Mouse (Mus musculus): ENCODE data around the gene Itga4.

Gene Itga4

GRCm38 (mm10) chr2:79357835-79358234, 102.6 kb downstream of the Itga4 start:
- DNase-seq: no peak

DNA sequence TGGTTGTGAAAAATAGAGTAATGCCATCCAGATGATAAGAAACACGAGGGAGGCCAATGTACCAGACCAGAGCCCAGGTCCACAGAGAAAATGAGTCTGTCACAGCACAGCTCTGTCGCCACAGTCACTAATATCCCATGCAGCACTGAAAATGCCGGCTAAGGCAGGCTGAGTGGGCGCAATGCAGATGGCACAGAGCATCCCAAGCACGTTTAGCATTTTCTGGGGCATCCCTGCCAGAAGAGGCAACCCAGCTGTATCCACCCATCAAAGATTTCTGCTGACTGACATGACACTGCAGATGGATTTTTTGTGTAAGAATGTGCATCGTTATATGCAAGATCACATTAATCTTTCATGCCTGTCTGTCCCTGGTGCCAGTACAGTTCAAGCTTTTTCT, 106.8 kb downstream of the Itga4 start:
- no peak for DNase-seq

DNA sequence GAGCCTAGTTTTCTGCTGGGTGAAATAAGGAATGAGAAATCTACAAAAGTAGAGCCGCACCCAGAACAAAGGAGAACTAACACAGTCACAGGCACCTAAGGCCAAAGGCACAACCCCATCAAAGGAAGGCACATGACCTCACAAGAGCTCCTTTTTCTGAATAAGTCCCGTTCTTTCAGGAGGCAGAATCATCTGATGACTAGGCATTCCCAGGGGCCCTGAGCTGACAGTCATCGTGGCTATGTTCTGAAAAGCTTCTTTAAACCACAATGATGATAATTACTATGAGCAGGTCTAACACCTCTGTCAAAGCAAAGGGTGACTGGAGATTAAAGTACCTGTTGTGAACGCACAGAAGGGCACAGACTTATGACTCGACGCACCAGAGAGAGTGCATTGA, 108.7 kb downstream of the Itga4 start:
- DNase-seq: no peak

DNA sequence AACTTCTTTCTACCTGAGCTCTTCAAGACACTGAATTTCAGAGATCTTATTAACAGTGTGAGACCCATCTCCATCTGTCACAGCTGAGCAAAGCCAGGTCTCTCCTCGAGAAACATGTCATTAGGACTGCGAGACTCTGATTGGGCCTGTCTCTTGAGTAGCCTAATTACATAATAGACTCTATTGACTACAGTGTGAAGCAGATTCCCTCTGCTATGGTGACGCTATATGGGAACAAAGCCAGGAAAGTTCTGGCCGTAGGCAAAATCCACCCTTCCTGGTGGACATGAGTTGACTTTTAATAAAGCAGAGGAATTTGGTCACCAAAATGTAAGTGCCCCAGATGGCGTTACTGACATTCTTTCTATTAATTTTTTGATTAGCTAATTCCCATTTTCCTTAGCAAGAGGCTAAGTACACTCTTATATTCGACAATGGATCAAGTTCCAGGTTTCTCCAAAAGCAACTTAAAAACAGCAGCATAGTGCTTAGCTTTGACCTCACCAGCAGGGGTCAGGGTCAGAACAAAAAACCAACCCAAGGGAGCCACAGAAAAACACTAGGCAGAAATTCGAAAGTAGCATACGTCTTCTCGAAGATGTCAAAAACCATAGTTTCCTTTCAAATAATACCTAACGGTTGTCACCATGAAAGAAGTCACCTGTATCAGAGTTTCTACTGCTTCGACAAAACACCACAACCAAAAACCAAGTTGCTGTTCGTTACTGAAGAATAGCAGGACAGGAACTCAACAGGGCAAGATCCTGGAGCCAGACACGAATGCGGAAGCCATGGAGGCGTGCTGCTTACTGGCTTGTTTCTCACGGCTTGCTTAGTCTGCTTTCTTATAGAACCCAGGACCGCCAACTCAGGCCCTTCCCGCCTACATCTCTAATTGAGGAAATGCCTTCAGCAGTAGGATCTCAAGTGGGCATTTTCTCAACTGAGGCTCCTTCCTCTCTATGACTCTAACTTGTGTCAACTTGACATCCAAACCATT, 112.5 kb downstream of the Itga4 start:
- peak in 1 of 2 experiments; percentile 39 for DNase-seq

DNA sequence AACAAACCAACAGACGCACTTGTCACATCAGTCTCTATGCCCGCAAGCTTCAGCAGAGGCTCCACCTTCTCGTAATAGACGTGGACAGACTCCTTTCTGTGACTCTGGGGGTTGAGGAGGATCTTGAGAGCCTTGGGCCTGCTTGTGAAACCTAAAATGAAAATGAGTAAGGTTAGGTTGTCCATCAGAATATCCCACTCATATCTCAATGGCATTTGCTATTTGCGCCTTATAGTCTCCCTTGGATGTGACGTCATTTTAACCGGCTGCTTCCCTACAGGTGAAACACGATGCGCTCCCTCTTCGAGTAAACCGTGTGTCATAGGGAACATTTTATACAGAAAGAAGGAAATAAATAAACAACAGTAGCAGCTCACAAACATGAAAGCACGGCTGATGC, 113.4 kb downstream of the Itga4 start:
- no peak for DNase-seq

DNA sequence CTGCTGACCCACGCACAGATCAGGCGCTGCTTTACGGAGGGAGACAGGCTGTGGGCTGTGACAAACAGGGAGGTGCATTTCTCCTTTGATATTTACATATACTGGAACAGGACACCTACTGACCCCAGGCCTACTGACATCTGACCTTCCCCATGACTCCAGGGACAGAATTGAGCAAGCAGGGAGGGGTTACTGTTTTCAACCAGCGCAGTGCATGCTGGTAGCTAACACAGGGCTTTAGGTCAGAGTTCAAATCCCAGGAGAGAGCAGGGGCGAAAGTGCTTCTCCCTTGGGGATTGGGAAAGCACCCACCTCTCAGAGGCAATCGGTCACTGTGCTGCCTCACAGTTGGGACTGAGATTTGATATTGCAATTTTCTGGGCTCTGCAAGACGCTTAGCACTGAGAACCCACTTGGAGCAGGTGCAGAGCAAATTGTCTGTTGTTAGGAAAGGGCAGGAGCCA, 113.9 kb downstream of the Itga4 start:
- DNase-seq: no peak

DNA sequence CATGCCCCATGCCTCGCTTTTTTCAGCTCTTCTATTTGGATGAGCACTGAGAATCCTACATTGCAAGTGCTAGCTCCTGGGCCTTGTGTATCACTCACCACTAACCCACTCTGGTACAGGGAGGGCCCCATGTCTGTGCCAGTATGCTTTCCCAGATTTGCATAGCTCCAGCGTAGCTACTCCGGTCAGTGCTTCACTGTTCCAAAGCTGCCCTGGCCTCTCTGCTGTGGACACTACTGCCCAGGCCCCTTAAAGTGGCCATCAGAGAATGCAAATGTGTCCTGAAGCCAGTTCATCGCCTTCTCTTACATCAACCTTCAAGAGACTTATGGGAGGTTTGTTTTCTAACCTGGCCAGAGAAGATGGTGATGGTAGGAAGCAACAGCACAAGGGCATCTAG, 114.7 kb downstream of the Itga4 start:
- DNase-seq: no peak

- DNase-seq: no peak
Measured at GRCm38 (mm10) chr2:79370711-79371312, 115.6 kb downstream of the Itga4 start.

GRCm38 (mm10) chr2:79371326-79372153, 116.3 kb downstream of the Itga4 start:
- DNase-seq: no peak

DNA sequence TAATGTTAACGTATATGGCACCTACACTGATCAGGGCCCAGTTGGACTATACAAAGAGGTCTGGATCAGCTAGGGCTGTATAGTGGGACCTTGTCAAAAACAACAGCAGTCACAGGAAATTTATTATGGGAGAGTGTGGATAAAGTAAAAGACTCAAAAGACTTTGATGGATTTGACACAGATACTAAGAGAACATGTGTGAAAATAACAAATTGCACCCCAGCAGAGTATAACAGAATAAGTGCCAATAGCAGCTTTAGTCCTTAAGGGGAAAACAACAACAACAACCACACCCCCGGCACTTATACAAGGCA, 116.9 kb downstream of the Itga4 start:
- DNase-seq: no peak

DNA sequence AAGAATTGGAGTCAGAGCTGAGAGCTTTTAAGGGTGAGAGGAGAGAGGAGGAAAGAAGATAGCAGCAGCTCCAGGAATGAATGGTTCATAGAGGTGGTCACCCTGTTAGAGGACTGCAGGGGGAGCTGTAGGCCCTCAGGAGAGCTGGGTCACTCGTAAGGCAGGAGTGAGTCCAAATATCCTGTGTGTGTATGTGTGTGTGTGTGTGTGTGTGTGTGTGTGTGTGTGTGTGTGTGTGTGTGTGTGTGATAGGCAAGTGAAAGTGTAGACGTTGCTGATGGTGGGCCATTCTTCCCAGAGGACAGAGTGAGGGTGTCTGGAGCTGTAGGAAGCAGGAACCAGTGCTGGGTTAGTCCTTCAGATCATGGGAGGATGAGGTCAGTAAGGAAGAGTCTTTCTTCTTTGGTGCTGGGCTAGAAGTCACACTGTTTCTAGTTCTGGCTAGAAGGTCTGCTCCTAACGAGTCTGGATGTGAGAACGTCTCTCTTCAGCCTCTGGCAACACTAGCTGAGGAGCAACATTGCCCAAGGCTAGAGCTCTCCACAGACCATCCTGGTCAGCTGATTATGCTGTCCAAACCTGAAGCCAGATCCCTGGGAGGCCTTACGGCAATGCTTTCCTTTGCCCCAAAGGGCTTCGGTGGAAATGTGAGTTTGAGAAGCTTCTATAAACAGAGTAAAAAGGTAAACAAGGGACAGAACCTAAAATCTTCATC, 117.4 kb downstream of the Itga4 start:
- peak; percentile 80 to 85 for DNase-seq

DNA sequence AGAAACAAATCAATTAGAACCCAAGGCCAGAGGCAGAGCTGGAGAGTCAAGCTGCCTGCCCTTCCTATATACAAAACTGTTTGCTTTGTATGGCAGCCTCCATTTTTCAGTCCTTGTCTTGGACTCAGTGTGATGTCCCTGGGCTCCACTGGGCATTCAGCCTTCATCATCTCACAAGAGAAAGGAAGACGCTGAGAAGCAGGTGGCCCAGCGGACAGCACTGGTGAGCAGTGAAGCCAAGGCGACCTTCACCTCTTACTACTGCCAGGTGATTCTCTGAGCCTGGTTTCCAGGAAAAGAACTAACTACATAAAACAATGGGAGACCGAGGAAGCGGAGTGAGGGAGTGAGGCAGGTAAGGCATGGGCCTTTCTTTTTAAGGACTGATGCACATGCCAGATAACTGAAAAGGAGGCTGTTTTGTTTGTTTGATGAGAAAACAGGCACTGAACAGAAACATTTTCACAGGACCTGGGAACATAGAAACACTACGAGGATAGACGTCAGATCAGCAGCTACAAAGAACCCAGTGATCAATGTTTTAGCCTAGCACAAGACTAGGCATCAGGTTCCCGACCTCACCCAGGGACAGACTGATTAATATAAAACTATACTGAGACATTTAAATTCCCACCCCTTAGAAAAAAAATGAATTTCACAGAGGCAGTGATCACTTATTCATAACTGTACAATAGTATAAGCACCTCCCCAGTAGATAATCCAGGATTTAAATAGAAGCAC, 123.3 kb downstream of the Itga4 start:
- DNase-seq: peak; percentile 44 to 59

DNA sequence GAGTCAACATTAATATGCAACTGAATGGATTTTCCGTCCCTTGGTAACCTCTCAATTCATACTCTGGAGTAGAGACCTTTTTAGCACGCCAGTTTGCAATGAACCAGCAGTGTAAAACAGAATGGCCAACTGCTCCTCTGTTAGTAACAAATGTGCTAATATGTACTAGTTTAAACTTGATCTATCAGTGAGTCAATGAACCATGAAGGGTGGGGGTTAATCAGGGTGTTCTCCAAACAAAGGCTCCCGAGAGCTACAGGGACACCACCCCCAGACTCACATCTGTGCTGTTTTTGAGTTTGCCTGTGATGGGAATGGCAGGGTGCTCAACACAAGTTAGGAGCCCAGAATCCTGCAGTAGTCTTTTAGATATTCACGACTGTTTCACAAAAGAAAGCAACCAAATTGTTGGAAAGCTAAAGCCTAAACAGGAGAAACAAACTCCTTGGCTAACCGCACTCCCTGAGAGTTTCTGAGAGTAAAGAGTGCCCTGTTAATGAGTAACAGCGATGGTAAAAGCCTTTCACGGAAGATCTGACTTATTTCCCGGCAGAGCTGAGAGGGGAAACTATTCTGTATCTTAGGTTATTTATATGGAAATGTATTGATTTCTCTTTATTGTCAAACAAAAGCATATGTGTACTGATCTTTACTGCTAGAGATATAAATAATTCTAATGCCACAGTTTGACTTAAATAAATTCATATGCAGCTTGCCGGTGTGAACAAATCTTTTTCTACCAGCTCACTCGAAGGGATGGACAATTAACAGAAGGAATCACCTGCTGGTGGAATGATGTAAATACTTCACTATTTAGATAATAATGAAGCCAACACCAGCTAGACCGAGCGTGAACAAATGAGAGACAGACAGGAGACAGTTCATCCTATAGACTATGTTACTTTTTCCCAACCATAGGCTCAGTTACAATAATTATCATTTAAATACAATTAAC, 124.1 kb downstream of the Itga4 start:
- no peak for DNase-seq

Measured in cerebellum, postnatal 36 days (tissue).